Mouse (Mus musculus) lung, embryonic 16.5 days (tissue): ENCODE measurements at regions not wholly inside any gene's neighbourhood (a gene's known extent, or its start where the extent isn't known, plus 50 kb on each side); places are given as distances from the start of the nearest gene placed in this dataset.

ENCODE experiments used
- ATAC-seq: fragments of 200-750 bp; cut with Nextera tagmentation; 2 replicates; pipeline ENCODE4 v1.8.0; 2017; ENCODE audit warnings: low read depth, mild to moderate bottlenecking, moderate library complexity
- H3K27ac ChIP-seq: fragments of 300-500 bp; sonication (generic); 2 replicates; pipeline ENCODE4 v1.5.1; 2014; ENCODE audit warnings: mild to moderate bottlenecking, control low read depth, low read length
- H3K27me3 ChIP-seq: fragments of 300-500 bp; sonication (generic); 2 replicates; pipeline ENCODE4 v1.6.1; 2014; ENCODE audit warnings: low read depth, low read length, mixed read lengths; ENCODE audit not compliant: control insufficient read depth, insufficient read depth
- H3K36me3 ChIP-seq: fragments of 300-500 bp; sonication (generic); 2 replicates; pipeline ENCODE4 v1.6.1; 2014; ENCODE audit warnings: low read length; ENCODE audit not compliant: control insufficient read depth, insufficient read depth
- H3K4me1 ChIP-seq: fragments of 300-500 bp; sonication (generic); replicated peaks from 2 replicates; pipeline ENCODE4 v1.6.1; 2014; ENCODE audit warnings: low read length, mixed read lengths; ENCODE audit not compliant: control insufficient read depth, insufficient read depth
- H3K4me2 ChIP-seq: fragments of 300-500 bp; sonication (generic); 2 replicates; pipeline ENCODE4 v1.6.1; 2014; ENCODE audit warnings: low read depth, low read length, control low read depth
- H3K4me3 ChIP-seq: fragments of 300-500 bp; sonication (generic); 2 replicates; pipeline ENCODE4 v1.5.1; 2014; ENCODE audit warnings: mild to moderate bottlenecking, low read length, control low read depth
- H3K9ac ChIP-seq: fragments of 300-500 bp; sonication (generic); 2 replicates; pipeline ENCODE4 v1.6.1; 2014; ENCODE audit warnings: low read length, control low read depth
- H3K9me3 ChIP-seq: fragments of 300-500 bp; sonication (generic); 2 replicates; pipeline ENCODE4 v1.6.1; 2016; ENCODE audit warnings: low read length; ENCODE audit not compliant: control insufficient read depth
- WGBS: fragments of 180-500 bp; shearing (Covaris S2); extraction: QIAGEN DNeasy Blood & Tissue Kit; methylation state at CpG from one replicate; pipeline ENCODE4 v1.1.7; 2014; 5-methylcytosine and 5-hydroxymethylcytosine counted together

DNA sequence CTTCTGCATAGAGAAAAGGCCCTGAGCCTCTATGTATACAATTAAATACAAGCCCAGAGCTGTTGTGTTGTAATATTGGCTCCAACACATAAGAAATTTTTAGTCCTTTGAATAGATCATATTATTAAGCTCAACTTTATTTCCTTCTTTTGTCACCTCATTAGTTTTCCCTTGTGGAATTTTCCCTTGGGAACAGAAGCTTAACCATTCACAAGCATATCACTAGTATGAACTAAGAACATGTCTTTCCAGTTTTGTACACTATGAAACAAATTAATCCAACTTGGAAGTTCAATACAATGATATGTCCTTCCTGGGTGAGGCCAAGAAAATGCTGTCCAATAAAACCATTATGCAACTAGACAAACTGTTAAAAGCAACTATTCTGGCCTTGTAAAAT, 720.9 kb upstream of the 4930412O13Rik start:
- Histone ChIP-seq H3K9me3 (no peaks in the 10 kb centered on the region), H3K4me1 (no peaks in the 10 kb centered on the region), H3K4me2 (no peak overlapping the region), H3K27me3 (no peaks in the 10 kb centered on the region), H3K4me3 (no peak overlapping the region), H3K27ac (no peak overlapping the region), H3K36me3 (no peaks in the 10 kb centered on the region), H3K9ac (no peak overlapping the region)
- ATAC-seq: no peak

DNA sequence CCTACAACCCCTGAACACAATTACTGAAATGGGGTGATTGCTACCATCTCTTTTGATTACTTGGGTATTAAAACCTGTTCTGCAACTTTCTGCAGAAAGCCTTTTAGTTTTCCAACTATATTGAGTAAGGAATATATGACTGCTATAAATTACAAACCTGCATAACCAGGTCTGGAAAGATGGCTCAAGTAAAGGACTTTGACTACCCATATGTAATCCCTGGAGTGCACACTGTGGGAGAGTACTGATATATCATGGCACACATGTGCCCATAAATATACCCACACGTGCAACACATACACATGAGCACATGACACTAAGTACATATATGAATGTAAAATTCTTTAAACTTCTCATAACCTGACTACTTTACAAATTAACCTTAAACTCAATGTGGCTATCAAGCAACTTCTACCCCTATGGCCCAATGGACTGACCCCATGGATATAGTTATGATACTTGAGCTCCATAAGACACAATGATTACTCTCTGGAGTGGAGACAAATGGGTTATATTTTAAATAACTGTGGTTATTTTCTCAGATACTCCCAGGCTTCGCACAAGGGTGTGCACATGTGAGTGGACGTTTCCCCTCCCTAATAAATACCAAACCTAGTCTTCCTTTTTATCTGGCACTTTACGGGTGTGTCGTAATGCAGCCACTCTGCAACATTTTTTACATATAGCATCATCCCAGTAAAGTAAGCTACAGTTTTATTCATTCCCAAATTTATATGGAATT, 717.1 kb upstream of the 4930412O13Rik start:
- Histone ChIP-seq H3K9me3 (no peaks in the 10 kb centered on the region), H3K36me3 (no peaks in the 10 kb centered on the region), H3K9ac (no peak overlapping the region), H3K4me1 (no peaks in the 10 kb centered on the region), H3K27ac (no peak overlapping the region), H3K4me3 (no peak overlapping the region), H3K4me2 (no peak overlapping the region), H3K27me3 (no peaks in the 10 kb centered on the region)
- no peak for ATAC-seq
- WGBS: 74% methylated on average over 5 of the region's 5 CpGs

DNA sequence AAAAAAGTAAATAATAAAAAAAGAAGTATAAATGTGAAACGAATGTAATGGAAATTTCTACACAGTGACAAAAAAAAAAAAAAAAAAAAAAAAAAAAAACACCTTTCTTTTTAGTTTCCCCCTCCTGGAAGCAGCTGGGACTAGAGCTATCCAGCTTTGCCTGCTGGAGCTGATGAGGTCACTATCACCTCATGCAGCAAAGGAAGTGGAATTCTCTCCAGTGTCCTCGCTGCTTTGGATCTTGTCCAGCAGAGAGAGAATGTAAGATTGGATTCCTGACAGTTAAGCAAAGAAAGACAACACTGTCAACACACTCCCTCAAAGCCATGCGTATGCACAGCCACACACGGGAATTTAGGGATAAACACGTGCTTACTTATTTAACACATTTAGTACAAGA, 698.9 kb upstream of the 4930412O13Rik start:
- Histone ChIP-seq H3K27me3 (no peaks in the 10 kb centered on the region), H3K9ac (no peak overlapping the region), H3K4me2 (no peak overlapping the region), H3K4me3 (no peak overlapping the region), H3K4me1 (peaks cover 5% of the 10 kb centered on the region; the same call in 1 of the 2 replicates), H3K27ac (no peak overlapping the region), H3K9me3 (no peaks in the 10 kb centered on the region), H3K36me3 (no peaks in the 10 kb centered on the region)
- peak; percentile 75 for ATAC-seq
- WGBS: 38% methylated on average over 5 of the region's 5 CpGs

DNA sequence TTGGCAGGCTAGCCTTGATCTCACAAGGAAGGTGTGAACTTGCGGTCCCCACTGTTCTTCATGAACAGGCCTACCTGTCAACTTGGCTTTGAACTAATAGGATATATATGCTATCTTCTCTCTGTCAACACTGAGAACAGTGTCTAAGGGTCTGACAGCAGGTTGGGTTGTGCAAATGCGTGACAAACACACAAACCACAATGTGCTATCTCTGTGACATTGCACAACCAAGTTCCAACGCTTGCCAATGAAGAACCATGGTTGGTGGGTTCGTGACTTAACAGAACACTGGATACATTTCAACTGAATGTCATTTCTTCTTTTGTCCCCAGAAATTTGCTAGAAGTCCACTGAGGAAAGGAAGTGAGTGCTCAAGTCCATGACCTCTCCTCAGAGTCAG, 696.8 kb upstream of the 4930412O13Rik start:
- H3K4me1 ChIP-seq: peaks cover 5% of the 10 kb centered on the region; the same call in 1 of the 2 replicates
- H3K27ac ChIP-seq: no peak overlapping the region
- H3K9ac ChIP-seq: no peak overlapping the region
- no peaks in the 10 kb centered on the region for H3K27me3 ChIP-seq
- 86% methylated on average over 4 of the region's 4 CpGs for WGBS
- no peak overlapping the region for H3K4me2 ChIP-seq
- H3K4me3 ChIP-seq: no peak overlapping the region
- H3K9me3 ChIP-seq: no peaks in the 10 kb centered on the region
- H3K36me3 ChIP-seq: no peaks in the 10 kb centered on the region
- ATAC-seq: no peak

DNA sequence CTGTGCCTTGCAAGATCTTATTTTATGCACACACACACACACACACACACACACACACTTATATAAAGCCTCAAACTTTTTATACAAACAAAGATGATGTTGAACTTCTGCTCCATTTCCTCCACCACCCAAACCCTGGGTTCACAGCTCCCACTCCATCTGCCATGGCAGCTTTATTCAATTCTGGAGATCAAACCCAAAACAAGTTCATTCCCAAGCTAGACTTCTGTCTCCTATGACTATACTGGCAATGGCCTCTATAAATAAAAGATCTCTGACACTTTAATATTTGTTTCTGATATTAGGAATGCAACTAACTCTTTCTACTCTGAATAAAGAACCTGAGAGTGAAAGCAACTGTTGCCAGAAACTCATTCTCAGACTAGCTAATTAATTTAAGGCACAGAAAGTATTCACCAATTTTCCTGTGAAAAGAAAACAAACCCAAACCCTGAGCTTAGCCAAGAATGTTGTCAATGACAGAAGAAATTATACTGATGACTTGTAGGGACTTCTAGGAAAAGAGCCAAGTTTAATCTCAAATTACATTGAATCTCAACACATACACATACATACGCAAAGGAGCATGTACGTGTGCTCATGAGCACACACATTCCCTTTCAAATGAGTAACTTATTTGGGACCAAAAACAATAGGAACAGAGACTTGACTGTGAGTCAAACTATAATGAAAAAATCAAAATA, 695.1 kb upstream of the 4930412O13Rik start:
- Histone ChIP-seq H3K4me1 (peaks cover 5% of the 10 kb centered on the region; the same call in 1 of the 2 replicates), H3K4me3 (no peak overlapping the region), H3K9ac (no peak overlapping the region), H3K9me3 (no peaks in the 10 kb centered on the region), H3K27ac (no peak overlapping the region), H3K4me2 (no peak overlapping the region), H3K27me3 (no peaks in the 10 kb centered on the region), H3K36me3 (no peaks in the 10 kb centered on the region)
- no peak for ATAC-seq
- WGBS: 41% methylated on average over 2 of the region's 2 CpGs

DNA sequence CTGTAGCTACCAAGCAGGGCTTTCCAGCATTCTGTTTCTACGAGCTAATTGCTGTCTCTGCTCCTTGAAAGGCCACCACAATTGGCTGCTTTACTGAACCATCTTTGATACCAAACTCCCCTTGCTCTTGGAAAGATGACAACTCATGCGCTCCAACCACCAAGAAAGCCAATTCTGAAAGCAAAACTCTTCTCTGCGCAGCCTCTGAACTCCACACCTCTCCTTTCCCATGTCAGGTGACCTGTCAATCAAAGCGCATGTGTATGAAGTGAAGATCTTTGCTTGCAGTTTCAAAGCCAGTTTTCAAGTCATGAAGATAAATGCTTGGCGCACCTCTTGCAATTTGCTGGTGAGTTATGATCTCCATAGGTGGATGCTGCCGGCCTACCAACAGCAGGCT, 687.9 kb upstream of the 4930412O13Rik start:
- Histone ChIP-seq H3K9me3 (no peaks in the 10 kb centered on the region), H3K9ac (no peak overlapping the region), H3K27me3 (no peaks in the 10 kb centered on the region), H3K27ac (no peak overlapping the region), H3K4me2 (no peak overlapping the region), H3K4me3 (no peak overlapping the region), H3K36me3 (no peaks in the 10 kb centered on the region), H3K4me1 (no peaks in the 10 kb centered on the region)
- ATAC-seq: no peak
- 87% methylated on average over 6 of the region's 6 CpGs for WGBS

DNA sequence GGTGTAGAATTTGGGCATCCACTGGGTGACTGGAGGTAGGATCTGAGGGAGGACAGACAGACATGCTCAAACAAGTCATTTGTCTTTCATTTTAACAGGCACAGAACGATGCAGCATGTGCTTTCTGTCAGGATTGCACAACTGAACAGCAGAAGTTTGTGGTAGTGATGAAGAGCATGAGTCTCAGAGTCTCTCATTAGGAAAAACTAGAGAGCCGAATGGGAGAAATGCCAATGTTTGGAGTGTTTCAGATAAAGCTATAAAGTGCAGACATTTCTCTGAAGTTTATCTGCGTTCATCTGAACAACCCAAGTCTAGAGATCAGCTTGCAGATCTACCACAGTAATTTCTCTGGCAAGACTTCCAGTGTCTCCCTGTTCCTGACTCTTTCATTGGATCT, 684.0 kb upstream of the 4930412O13Rik start:
- WGBS: 18% methylated on average over 3 of the region's 3 CpGs
- H3K9ac ChIP-seq: no peak overlapping the region
- ATAC-seq: peak; percentile 74

GRCm38 (mm10) chr2:9207963-9208362, 673.1 kb upstream of the 4930412O13Rik start:
- Histone ChIP-seq H3K27me3 (no peaks in the 10 kb centered on the region), H3K9ac (no peak overlapping the region), H3K4me3 (no peak overlapping the region), H3K36me3 (no peaks in the 10 kb centered on the region), H3K27ac (no peak overlapping the region), H3K4me2 (no peak overlapping the region), H3K9me3 (no peaks in the 10 kb centered on the region), H3K4me1 (no peaks in the 10 kb centered on the region)
- ATAC-seq: no peak
- WGBS: 78% methylated on average over 4 of the region's 4 CpGs

More for the DNA sequence above, 684.0 kb upstream of the 4930412O13Rik start:
- Histone ChIP-seq H3K4me2 (no peak overlapping the region), H3K9me3 (no peaks in the 10 kb centered on the region), H3K27me3 (no peaks in the 10 kb centered on the region), H3K4me1 (no peaks in the 10 kb centered on the region), H3K4me3 (no peak overlapping the region), H3K27ac (no peak overlapping the region), H3K36me3 (no peaks in the 10 kb centered on the region)
